In genomic region chr16:35208796-35209195, GRCm38 (mm10) we compare ENCODE assay signal across 22 mouse cellular contexts. TPM values are rescaled to one million over a fixed set of nuclear protein-coding genes. Genes with fewer than 3 reads are reported as not detected.
DNase-seq lines count a peak whose midpoint lies in the region; ATAC-seq lines count a peak whose summit lies in the region.
"Had no signal": no experiment of that assay in that cellular context is flagged by ENCODE, and none has a peak within 500 bp of the region (broad histone marks: within the 10 kb centered on the region; RNA-seq: fewer than 3 reads in every experiment).

No protein-coding gene starts in this region.

- ATAC-seq in heart, embryonic 16.5 days (replicated peaks; ENCODE audit: extremely low read depth, insufficient read depth, low FRiP score): no peak
- ATAC-seq in midbrain, embryonic 11.5 days (ENCODE audit: low FRiP score): no peak
- no peak for ATAC-seq in midbrain, embryonic 14.5 days (ENCODE audit: low FRiP score, low TSS enrichment)
- ATAC-seq: CD4-positive, CD25-positive, alpha-beta regulatory T cell, adult 4 months; forebrain, embryonic 14.5 days; intestine, postnatal 0 days; midbrain, embryonic 15.5 days had no signal

- peak overlapping the region; percentile 26 for H3K27ac ChIP-seq in heart, embryonic 16.5 days (ENCODE audit: low read length)
- H3K27ac ChIP-seq in midbrain, embryonic 11.5 days (ENCODE audit: low read depth, low read length): no peak overlapping the region
- no peak overlapping the region for H3K27ac ChIP-seq in midbrain, embryonic 14.5 days (replicated peaks; ENCODE audit: low read depth, low read length)
- peak overlapping the region; percentile 26; the same call in 1 of the 2 replicates for H3K27ac ChIP-seq in limb, embryonic 10.5 days
- H3K27ac ChIP-seq: liver, embryonic 13.5 days; midbrain, embryonic 15.5 days had no signal

- H3K4me1 ChIP-seq in heart, embryonic 16.5 days (ENCODE audit: control insufficient read depth, insufficient read depth, low read length): peaks cover 56% of the 10 kb centered on the region
- H3K4me1 ChIP-seq in midbrain, embryonic 11.5 days (ENCODE audit: control insufficient read depth, insufficient read depth, low read length): peaks cover 10% of the 10 kb centered on the region
- H3K4me1 ChIP-seq in midbrain, embryonic 14.5 days (ENCODE audit: control insufficient read depth, insufficient read depth, low read length): peaks cover 14% of the 10 kb centered on the region
- peaks cover 52% of the 10 kb centered on the region for H3K4me1 ChIP-seq in limb, embryonic 10.5 days
- H3K4me1 ChIP-seq: liver, embryonic 13.5 days had no signal

- H3K36me3 ChIP-seq in heart, embryonic 16.5 days (ENCODE audit: control insufficient read depth, insufficient read depth): no peaks in the 10 kb centered on the region
- no peaks in the 10 kb centered on the region for H3K36me3 ChIP-seq in midbrain, embryonic 11.5 days (ENCODE audit: control insufficient read depth, insufficient read depth, low read length)
- H3K36me3 ChIP-seq in midbrain, embryonic 14.5 days (ENCODE audit: control insufficient read depth, insufficient read depth, low read length): no peaks in the 10 kb centered on the region
- no peaks in the 10 kb centered on the region for H3K36me3 ChIP-seq in limb, embryonic 10.5 days
- H3K36me3 ChIP-seq: liver, embryonic 13.5 days; midbrain, embryonic 15.5 days had no signal

- H3K4me2 ChIP-seq in heart, embryonic 16.5 days (ENCODE audit: low read depth, low read length): no peak overlapping the region
- no peak overlapping the region for H3K4me2 ChIP-seq in midbrain, embryonic 11.5 days
- H3K4me2 ChIP-seq in midbrain, embryonic 14.5 days (ENCODE audit: low read length): no peak overlapping the region
- H3K4me2 ChIP-seq: liver, embryonic 13.5 days; midbrain, embryonic 15.5 days had no signal

- peak; percentile 56 to 68 for DNase-seq in cerebellum, postnatal 14 days
- no peak for DNase-seq in cerebellum, adult 9-11 months
- no peak for DNase-seq in heart, postnatal 14 days
- DNase-seq in midbrain, embryonic 11.5 days (ENCODE audit: low spot score, missing footprints): peak; percentile 45
- DNase-seq in midbrain, embryonic 14.5 days: no peak
- no peak for DNase-seq in limb, embryonic 10.5 days (ENCODE audit: low spot score)
- DNase-seq: adrenal gland, postnatal 36 days; cerebellum, adult 9-10 months; gastrocnemius, postnatal 10 days; heart, postnatal 10 days; kidney, postnatal 36 days; layer of hippocampus, postnatal 36 days; liver, embryonic 13.5 days; lung, adult 2 months; lung, postnatal 14 days had no signal

- WGBS in heart, embryonic 16.5 days: 59% methylated on average over 3 of the region's 3 CpGs
- 84% methylated on average over 3 of the region's 3 CpGs for WGBS in midbrain, embryonic 11.5 days
- WGBS in midbrain, embryonic 14.5 days: 84% methylated on average over 3 of the region's 3 CpGs
- WGBS in limb, embryonic 10.5 days: 78% methylated on average over 3 of the region's 3 CpGs

- intact Hi-C loops in heart, postnatal 14 days (cut with DNase I): no loop called here

- H3K9ac ChIP-seq in heart, embryonic 16.5 days (ENCODE audit: low read length): no peak overlapping the region
- H3K9ac ChIP-seq in midbrain, embryonic 11.5 days (ENCODE audit: low read length): no peak overlapping the region
- no peak overlapping the region for H3K9ac ChIP-seq in midbrain, embryonic 14.5 days (replicated peaks; ENCODE audit: low read length)
- H3K9ac ChIP-seq: liver, embryonic 13.5 days; midbrain, embryonic 15.5 days had no signal

- no peaks in the 10 kb centered on the region for H3K9me3 ChIP-seq in heart, embryonic 16.5 days (replicated peaks; ENCODE audit: control insufficient read depth, low read length)
- H3K9me3 ChIP-seq in midbrain, embryonic 11.5 days (ENCODE audit: control insufficient read depth, low read length): no peaks in the 10 kb centered on the region
- H3K9me3 ChIP-seq in midbrain, embryonic 14.5 days (ENCODE audit: control insufficient read depth, low read length): no peaks in the 10 kb centered on the region
- H3K9me3 ChIP-seq in limb, embryonic 10.5 days (replicated peaks): no peaks in the 10 kb centered on the region
- H3K9me3 ChIP-seq: liver, embryonic 13.5 days; midbrain, embryonic 15.5 days had no signal

- no peak overlapping the region for H3K4me3 ChIP-seq in heart, embryonic 16.5 days (ENCODE audit: low read length)
- H3K4me3 ChIP-seq in midbrain, embryonic 11.5 days (ENCODE audit: low read depth, low read length): no peak overlapping the region
- no peak overlapping the region for H3K4me3 ChIP-seq in midbrain, embryonic 14.5 days (replicated peaks; ENCODE audit: low read depth, low read length)
- no peak overlapping the region for H3K4me3 ChIP-seq in limb, embryonic 10.5 days
- H3K4me3 ChIP-seq: liver, embryonic 13.5 days; midbrain, embryonic 15.5 days had no signal

- H3K27me3 ChIP-seq in heart, embryonic 16.5 days (ENCODE audit: control insufficient read depth, insufficient read depth, low read length): no peaks in the 10 kb centered on the region
- H3K27me3 ChIP-seq in midbrain, embryonic 11.5 days (ENCODE audit: control insufficient read depth, insufficient read depth, low read length): no peaks in the 10 kb centered on the region
- no peaks in the 10 kb centered on the region for H3K27me3 ChIP-seq in midbrain, embryonic 14.5 days (ENCODE audit: control insufficient read depth, insufficient read depth, low read length)
- H3K27me3 ChIP-seq in limb, embryonic 10.5 days (ENCODE audit: low read depth, poor library complexity, severe bottlenecking): no peaks in the 10 kb centered on the region
- H3K27me3 ChIP-seq: liver, embryonic 13.5 days; midbrain, embryonic 15.5 days had no signal

RNA-seq across cellular contexts. Expression of gene Adcy5, which starts 54.1 kb away (rescaled TPM):
- 9.2 and 10.3 TPM in 2 replicates for polyA plus RNA-seq in heart, embryonic 16.5 days (2015; fragmentation: Nextera tagmentation; extraction: Ambion mirVana)
- total RNA-seq in heart, postnatal 14 days (2021): 10 to 100 TPM; 50.4 to 50.9 TPM
- 1.7 TPM in 2 replicates for polyA plus RNA-seq in midbrain, embryonic 11.5 days (2014; fragmentation: Nextera tagmentation; extraction: Ambion mirVana)
- polyA plus RNA-seq in midbrain, embryonic 14.5 days (2014; fragmentation: Nextera tagmentation; extraction: Ambion mirVana): 8.4 and 8.7 TPM in 2 replicates
- polyA plus RNA-seq in limb, embryonic 10.5 days (2016; fragmentation: Nextera tagmentation; extraction: Ambion mirVana): 0.41 and 0.63 TPM in 2 replicates
- total RNA-seq: granulocyte monocyte progenitor cell, adult 5-6 weeks; megakaryocyte progenitor cell, adult 5-6 weeks had no signal

Comparison
In these comparisons a context has a peak if more than half of its experiments do, and no peak if none do; other contexts are left out.
1. DNase-seq: peak in cerebellum, postnatal 14 days (2 of 2) and midbrain, embryonic 11.5 days (single experiment); none in cerebellum, adult 9-11 months (single experiment), heart, postnatal 14 days (0 of 2), midbrain, embryonic 14.5 days (single experiment) and limb, embryonic 10.5 days (single experiment).
2. H3K27ac ChIP-seq: peak in heart, embryonic 16.5 days (single experiment) and limb, embryonic 10.5 days (single experiment); none in midbrain, embryonic 11.5 days (single experiment) and midbrain, embryonic 14.5 days (single experiment).